Mouse (Mus musculus) lung, adult 2 months (tissue): ENCODE results near the gene Il2ra.

Experiments
- CTCF ChIP-seq: fragments of 200-500 bp; IDR thresholded peaks from 2 replicates; pipeline ENCODE4 v1.5.1; 2011; ENCODE audit warnings: mild to moderate bottlenecking, low read length, control low read depth; ENCODE audit not compliant: insufficient read depth
- POLR2A ChIP-seq: fragments of 200-500 bp; IDR thresholded peaks from 2 replicates; pipeline ENCODE4 v1.6.1; 2011; ENCODE audit warnings: low read depth, mild to moderate bottlenecking, control low read depth, low read length, borderline replicate concordance; ENCODE audit errors: extremely low read depth

DNA sequence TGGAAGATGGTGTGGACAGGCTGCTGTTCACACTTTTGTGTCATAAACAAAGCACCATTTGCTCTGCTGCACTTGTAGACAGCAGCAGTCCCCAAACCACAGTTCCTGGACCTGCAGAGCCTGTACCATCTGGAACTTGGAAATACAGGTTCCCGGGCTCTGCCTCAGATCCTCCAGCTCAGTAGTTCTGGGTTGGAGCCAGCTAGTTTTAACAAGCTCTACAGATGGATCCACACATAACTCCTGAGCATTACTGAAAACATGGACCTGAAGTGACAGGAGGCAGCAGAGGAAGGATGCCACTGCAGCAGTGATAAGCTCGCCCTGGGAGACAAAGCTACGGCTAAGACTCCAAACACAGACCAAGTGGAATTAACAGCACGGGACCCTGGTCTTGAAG lies 71.9 kb downstream of the Il2ra start:
- TF ChIP-seq CTCF, result no peak
- no peak for TF ChIP-seq POLR2A
